Mouse (Mus musculus) bone marrow macrophage, adult 2 months (primary cell): ENCODE data around the gene Ddx39.

Experiments
- CTCF ChIP-seq: IDR thresholded peaks from 2 replicates; pipeline ENCODE4 v1.5.1; 2012; ENCODE audit warnings: low read depth, mild to moderate bottlenecking, low read length, moderate library complexity
- POLR2A ChIP-seq: IDR thresholded peaks from 2 replicates; pipeline ENCODE4 v1.6.1; 2012; ENCODE audit warnings: mild to moderate bottlenecking, low read depth, low read length, borderline replicate concordance

DNA sequence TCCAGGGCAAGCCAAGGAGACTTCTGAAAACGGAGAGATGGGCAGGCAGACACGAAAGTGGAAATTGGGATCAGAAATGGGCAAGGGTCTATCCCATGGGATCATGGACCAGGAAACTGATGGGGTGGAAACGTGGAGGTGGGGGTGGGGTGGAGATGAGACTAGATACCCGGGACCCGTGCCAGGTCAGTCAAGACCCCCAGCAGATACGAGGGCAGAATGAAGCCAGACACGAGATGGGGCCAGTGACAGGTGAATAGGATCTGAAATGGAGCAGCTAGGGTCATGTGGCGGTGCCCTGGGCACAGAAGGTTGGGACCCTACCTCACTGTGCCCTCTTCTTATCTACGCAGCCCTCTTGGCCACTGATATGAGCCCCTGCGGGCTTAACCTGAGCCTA is 47.5 kb upstream of the Ddx39 start:
- TF ChIP-seq POLR2A = no peak
- no peak for TF ChIP-seq CTCF
